Mouse (Mus musculus) heart, adult 2 months (tissue): ENCODE results near the gene Zfp663. TPM values are rescaled to one million over a fixed set of nuclear protein-coding genes. Genes with fewer than 3 reads are reported as not detected.

ENCODE experiments used
- DNase-seq, 2 experiments: peaks; one replicate each; pipeline ENCODE4 v3.0.0; 2021
- H3K27ac ChIP-seq: fragments of 200-600 bp; 2 replicates; pipeline ENCODE4 v1.8.1; 2022
- H3K27me3 ChIP-seq: fragments of 200-500 bp; 2 replicates; pipeline ENCODE4 v1.6.1; 2012; ENCODE audit warnings: mild to moderate bottlenecking, low read length, inconsistent platforms, mixed read lengths; ENCODE audit not compliant: control insufficient read depth, insufficient read depth
- H3K36me3 ChIP-seq: fragments of 200-500 bp; 2 replicates; pipeline ENCODE4 v1.6.1; 2012; ENCODE audit warnings: low read length, inconsistent platforms; ENCODE audit not compliant: control insufficient read depth, insufficient read depth
- H3K4me1 ChIP-seq: fragments of 200-500 bp; 2 replicates; pipeline ENCODE4 v1.6.1; 2011; ENCODE audit warnings: low read length; ENCODE audit not compliant: control insufficient read depth, insufficient read depth
- H3K4me3 ChIP-seq: fragments of 200-600 bp; 2 replicates; pipeline ENCODE4 v1.8.1; 2022
- H3K79me2 ChIP-seq: fragments of 200-500 bp; replicated peaks from 2 replicates; pipeline ENCODE4 v1.6.1; 2012; ENCODE audit warnings: mild to moderate bottlenecking, inconsistent platforms, low read length, moderate library complexity, mixed read lengths; ENCODE audit not compliant: control insufficient read depth, insufficient read depth
- H3K9ac ChIP-seq: fragments of 200-500 bp; 2 replicates; pipeline ENCODE4 v1.6.1; 2012; ENCODE audit warnings: low read depth, mild to moderate bottlenecking, control low read depth, inconsistent platforms, low read length, mixed read lengths
- CTCF ChIP-seq: fragments of 200-600 bp; IDR thresholded peaks from 2 replicates; pipeline ENCODE4 v1.8.1; 2022; ENCODE audit warnings: antibody characterized with exemption, mild to moderate bottlenecking, moderate library complexity
- EP300 ChIP-seq: fragments of 200-500 bp; IDR thresholded peaks from 2 replicates; pipeline ENCODE4 v1.6.1; 2011; ENCODE audit warnings: low read depth, low read length, control low read depth; ENCODE audit not compliant: insufficient read depth
- POLR2A ChIP-seq: fragments of 200-500 bp; IDR thresholded peaks from 2 replicates; pipeline ENCODE4 v1.6.1; 2011; ENCODE audit warnings: mild to moderate bottlenecking, low read depth, low read length, control low read depth; ENCODE audit not compliant: insufficient read depth
- whole genome bisulfite sequencing: fragments of 180-500 bp; shearing (Covaris S2); methylation state at CpG from one replicate; pipeline ENCODE4 v1.1.7; 2018; 5-methylcytosine and 5-hydroxymethylcytosine counted together
- intact Hi-C: fragments of 180-260 bp; cut with DNase I; formaldehyde crosslinking; loops from one replicate; pipeline ENCODE4 v1.15.1; 2025
- polyA plus RNA-seq: library from polyadenylated mRNA; depleted of rRNA; stranded (reverse); fragments of >200 nt; gene quantifications from 2 replicates; pipeline ENCODE4 v1.2.3, GENCODE M21; 2012
- total RNA-seq, 2 experiments: library from RNA; stranded (reverse); gene quantifications; 2 replicates each; pipeline ENCODE4 v1.2.3; 2021

Zfp663 gene
- total and polyA plus RNA-seq, 3 experiments: not detected

- Histone ChIP-seq H3K36me3 (no peaks in the 10 kb centered on the region), H3K4me1 (no peaks in the 10 kb centered on the region), H3K4me3 (no peak overlapping the region), H3K79me2 (no peaks in the 10 kb centered on the region), H3K27me3 (no peaks in the 10 kb centered on the region), H3K27ac (no peak overlapping the region; the same call in 1 of the 2 replicates), H3K9ac (no peak overlapping the region)
- intact Hi-C loops: no loop called here
- TF ChIP-seq CTCF (no peak), POLR2A (no peak), EP300 (no peak)
- no peak for DNase-seq
- WGBS: 50% methylated on average over 20 of the region's 20 CpGs
Observed at GRCm38 (mm10) chr2:165396831-165397501, 28.4 kb upstream of the Zfp663 start.

GRCm38 (mm10) chr2:165392156-165392555 lies 23.6 kb upstream of the Zfp663 start:
- no peak for DNase-seq
- no peak overlapping the region for H3K4me3 ChIP-seq
- no peak for TF ChIP-seq EP300
- no peak for TF ChIP-seq CTCF
- TF ChIP-seq POLR2A: no peak
- H3K36me3 ChIP-seq: no peaks in the 10 kb centered on the region
- no peak overlapping the region for H3K27ac ChIP-seq
- WGBS: 88% methylated on average over 4 of the region's 4 CpGs
- intact Hi-C loops: no loop called here
- H3K27me3 ChIP-seq: no peaks in the 10 kb centered on the region
- no peaks in the 10 kb centered on the region for H3K79me2 ChIP-seq
- no peaks in the 10 kb centered on the region for H3K4me1 ChIP-seq
- no peak overlapping the region for H3K9ac ChIP-seq

- Histone ChIP-seq H3K4me1 (no peaks in the 10 kb centered on the region), H3K4me3 (no peak overlapping the region), H3K9ac (no peak overlapping the region), H3K27me3 (no peaks in the 10 kb centered on the region), H3K79me2 (no peaks in the 10 kb centered on the region), H3K27ac (no peak overlapping the region), H3K36me3 (no peaks in the 10 kb centered on the region)
- TF ChIP-seq POLR2A: no peak
- TF ChIP-seq EP300: 0 out of 2 replicates have a peak, but pooled peaks have one; percentile 41
- peak; percentile 91 for TF ChIP-seq CTCF
- intact Hi-C loops: loop anchor here (2.0 kb wide), 2 partner anchors 17 to 95 kb away; no protein-coding TSS in a partner anchor
- 16% methylated on average over 8 of the region's 8 CpGs for WGBS
- peak; percentile 36 to 47 for DNase-seq
Observed at GRCm38 (mm10) chr2:165391561-165391960, 23.0 kb upstream of the Zfp663 start.

- intact Hi-C loops: no loop called here
- 71% methylated on average over 6 of the region's 6 CpGs for WGBS
- TF ChIP-seq CTCF (no peak), POLR2A (no peak), EP300 (no peak)
Observed at GRCm38 (mm10) chr2:165389299-165389952, 20.9 kb upstream of the Zfp663 start.

GRCm38 (mm10) chr2:165387844-165388495 lies 19.4 kb upstream of the Zfp663 start, which contains the start of gene Zfp334:
Zfp334 (minus strand) TSS chr2:165388259.
- peak within 1 kb of the TSS; percentile 55 for H3K27ac ChIP-seq
- intact Hi-C loops: no loop called here
- peak within 1 kb of the TSS; percentile 69 for H3K9ac ChIP-seq
- H3K36me3 ChIP-seq: no peaks in the 10 kb centered on the region
- DNase-seq: peak; percentile 92 to 93
- H3K4me3 ChIP-seq: peak within 1 kb of the TSS; percentile 86
- WGBS: under 1% methylated on average over 40 of the region's 40 CpGs
- TF ChIP-seq CTCF (0 out of 2 replicates have a peak, but pooled peaks have one; percentile 1), EP300 (no peak), POLR2A (0 out of 2 replicates have a peak, but pooled peaks have one; percentile 26)
- no peaks in the 10 kb centered on the region for H3K79me2 ChIP-seq
- H3K4me1 ChIP-seq: no peaks in the 10 kb centered on the region
- H3K27me3 ChIP-seq: no peaks in the 10 kb centered on the region

More at GRCm38 (mm10) chr2:165389299-165389952, 20.9 kb upstream of the Zfp663 start:
- no peaks in the 10 kb centered on the region for H3K36me3 ChIP-seq
- H3K9ac ChIP-seq: no peak overlapping the region
- H3K27ac ChIP-seq: no peak overlapping the region
- no peaks in the 10 kb centered on the region for H3K79me2 ChIP-seq
- no peak for DNase-seq
- no peak overlapping the region for H3K4me3 ChIP-seq
- no peaks in the 10 kb centered on the region for H3K4me1 ChIP-seq
- H3K27me3 ChIP-seq: no peaks in the 10 kb centered on the region
